Mouse (Mus musculus): ENCODE data around the gene Rnf216. TPM values are rescaled to one million over a fixed set of nuclear protein-coding genes. Genes with fewer than 3 reads are reported as not detected.
A peak's percentile ranks its signal among the peaks of the same experiment; 100 is the strongest.

Gene Rnf216
- polyA plus RNA-seq, 1 experiment from 2014 or later, result 48.3 TPM

GRCm38 (mm10) chr5:143053132-143053972, 59.4 kb downstream of the Rnf216 start:
- Histone ChIP-seq H3K27me3 (ENCODE audit: control insufficient read depth, insufficient read depth, low read length) (no peaks in the 10 kb centered on the region), H3K27ac (ENCODE audit: low read depth, low read length) (no peak overlapping the region), H3K9ac (ENCODE audit: low read depth, low read length) (no peak overlapping the region), H3K4me1 (ENCODE audit: control insufficient read depth, insufficient read depth, low read length) (peaks cover 9% of the 10 kb centered on the region), H3K9me3 (ENCODE audit: control insufficient read depth, low read length) (no peaks in the 10 kb centered on the region), H3K4me3 (ENCODE audit: low read length) (no peak overlapping the region), H3K4me2 (replicated peaks; ENCODE audit: low read depth, low read length) (no peak overlapping the region), H3K36me3 (ENCODE audit: control insufficient read depth, insufficient read depth, low read length) (peaks cover 16% of the 10 kb centered on the region)
- no peak for ATAC-seq (ENCODE audit: low FRiP score, low TSS enrichment)
- 71% methylated on average over 5 of the region's 5 CpGs for WGBS

GRCm38 (mm10) chr5:143052677-143053076, 60.1 kb downstream of the Rnf216 start:
- Histone ChIP-seq H3K27me3 (ENCODE audit: control insufficient read depth, insufficient read depth, low read length) (no peaks in the 10 kb centered on the region), H3K4me1 (ENCODE audit: control insufficient read depth, insufficient read depth, low read length) (peaks cover 9% of the 10 kb centered on the region), H3K4me3 (ENCODE audit: low read length) (no peak overlapping the region), H3K9me3 (ENCODE audit: control insufficient read depth, low read length) (no peaks in the 10 kb centered on the region), H3K27ac (ENCODE audit: low read depth, low read length) (no peak overlapping the region), H3K9ac (ENCODE audit: low read depth, low read length) (no peak overlapping the region), H3K4me2 (replicated peaks; ENCODE audit: low read depth, low read length) (no peak overlapping the region), H3K36me3 (ENCODE audit: control insufficient read depth, insufficient read depth, low read length) (peaks cover 13% of the 10 kb centered on the region)
- 88% methylated on average over 2 of the region's 2 CpGs for WGBS
- ATAC-seq (ENCODE audit: low FRiP score, low TSS enrichment), result no peak

GRCm38 (mm10) chr5:143051851-143052250, 60.9 kb downstream of the Rnf216 start:
- Histone ChIP-seq H3K4me2 (replicated peaks; ENCODE audit: low read depth, low read length) (no peak overlapping the region), H3K4me1 (ENCODE audit: control insufficient read depth, insufficient read depth, low read length) (peaks cover 9% of the 10 kb centered on the region), H3K9me3 (ENCODE audit: control insufficient read depth, low read length) (no peaks in the 10 kb centered on the region), H3K27me3 (ENCODE audit: control insufficient read depth, insufficient read depth, low read length) (no peaks in the 10 kb centered on the region), H3K27ac (ENCODE audit: low read depth, low read length) (no peak overlapping the region), H3K4me3 (ENCODE audit: low read length) (no peak overlapping the region), H3K36me3 (ENCODE audit: control insufficient read depth, insufficient read depth, low read length) (peaks cover 19% of the 10 kb centered on the region), H3K9ac (ENCODE audit: low read depth, low read length) (no peak overlapping the region)
- 90% methylated on average over 6 of the region's 6 CpGs for WGBS
- no peak for ATAC-seq (ENCODE audit: low FRiP score, low TSS enrichment)

- no peaks in the 10 kb centered on the region for H3K27me3 ChIP-seq (ENCODE audit: control insufficient read depth, insufficient read depth, low read length)
- peak overlapping the region; percentile 6; the same call in 1 of the 2 replicates for H3K27ac ChIP-seq (ENCODE audit: low read depth, low read length)
- H3K4me2 ChIP-seq (replicated peaks; ENCODE audit: low read depth, low read length), result no peak overlapping the region
- H3K4me3 ChIP-seq (ENCODE audit: low read length), result no peak overlapping the region
- no peak overlapping the region for H3K9ac ChIP-seq (ENCODE audit: low read depth, low read length)
- 83% methylated on average over 5 of the region's 5 CpGs for WGBS
- peaks cover 25% of the 10 kb centered on the region for H3K36me3 ChIP-seq (ENCODE audit: control insufficient read depth, insufficient read depth, low read length)
- no peaks in the 10 kb centered on the region for H3K9me3 ChIP-seq (ENCODE audit: control insufficient read depth, low read length)
- ATAC-seq (ENCODE audit: low FRiP score, low TSS enrichment), result no peak
- peaks cover 9% of the 10 kb centered on the region for H3K4me1 ChIP-seq (ENCODE audit: control insufficient read depth, insufficient read depth, low read length)
These were observed 62.5 kb downstream of the Rnf216 start for GRCm38 (mm10) chr5:143050273-143050672.

- no peak for ATAC-seq (ENCODE audit: low FRiP score, low TSS enrichment)
- H3K36me3 ChIP-seq (ENCODE audit: control insufficient read depth, insufficient read depth, low read length), result peaks cover 28% of the 10 kb centered on the region
- H3K4me3 ChIP-seq (ENCODE audit: low read length), result no peak overlapping the region
- no peak overlapping the region for H3K4me2 ChIP-seq (replicated peaks; ENCODE audit: low read depth, low read length)
- peaks cover 9% of the 10 kb centered on the region for H3K4me1 ChIP-seq (ENCODE audit: control insufficient read depth, insufficient read depth, low read length)
- H3K9me3 ChIP-seq (ENCODE audit: control insufficient read depth, low read length), result no peaks in the 10 kb centered on the region
- 49% methylated on average over 4 of the region's 4 CpGs for WGBS
- peak overlapping the region; percentile 6; the same call in 1 of the 2 replicates for H3K27ac ChIP-seq (ENCODE audit: low read depth, low read length)
- H3K27me3 ChIP-seq (ENCODE audit: control insufficient read depth, insufficient read depth, low read length), result no peaks in the 10 kb centered on the region
- H3K9ac ChIP-seq (ENCODE audit: low read depth, low read length), result no peak overlapping the region
These were observed 63.0 kb downstream of the Rnf216 start for GRCm38 (mm10) chr5:143049746-143050145.

- H3K27ac ChIP-seq (ENCODE audit: low read depth, low read length), result no peak overlapping the region; the same call in 1 of the 2 replicates
- peaks cover 30% of the 10 kb centered on the region for H3K36me3 ChIP-seq (ENCODE audit: control insufficient read depth, insufficient read depth, low read length)
- peaks cover 9% of the 10 kb centered on the region for H3K4me1 ChIP-seq (ENCODE audit: control insufficient read depth, insufficient read depth, low read length)
- no peaks in the 10 kb centered on the region for H3K9me3 ChIP-seq (ENCODE audit: control insufficient read depth, low read length)
- no peak for ATAC-seq (ENCODE audit: low FRiP score, low TSS enrichment)
- H3K4me3 ChIP-seq (ENCODE audit: low read length), result no peak overlapping the region
- 84% methylated on average over 1 of the region's 1 CpGs for WGBS
- H3K27me3 ChIP-seq (ENCODE audit: control insufficient read depth, insufficient read depth, low read length), result no peaks in the 10 kb centered on the region
- no peak overlapping the region for H3K4me2 ChIP-seq (replicated peaks; ENCODE audit: low read depth, low read length)
- H3K9ac ChIP-seq (ENCODE audit: low read depth, low read length), result no peak overlapping the region
These were observed 63.8 kb downstream of the Rnf216 start for GRCm38 (mm10) chr5:143049013-143049385.

- H3K9ac ChIP-seq (ENCODE audit: low read depth, low read length), result no peak overlapping the region
- no peak for ATAC-seq (ENCODE audit: low FRiP score, low TSS enrichment)
These were observed 64.4 kb downstream of the Rnf216 start for GRCm38 (mm10) chr5:143048232-143049012.

GRCm38 (mm10) chr5:143047586-143047985, 65.2 kb downstream of the Rnf216 start:
- Histone ChIP-seq H3K9ac (ENCODE audit: low read depth, low read length) (no peak overlapping the region), H3K27ac (ENCODE audit: low read depth, low read length) (peak overlapping the region; percentile 57; the same call in 1 of the 2 replicates)
- 87% methylated on average over 1 of the region's 1 CpGs for WGBS

More at GRCm38 (mm10) chr5:143048232-143049012, 64.4 kb downstream of the Rnf216 start:
- H3K4me1 ChIP-seq (ENCODE audit: control insufficient read depth, insufficient read depth, low read length), result peaks cover 9% of the 10 kb centered on the region
- no peak overlapping the region for H3K4me3 ChIP-seq (ENCODE audit: low read length)
- peak overlapping the region; percentile 57; the same call in 1 of the 2 replicates for H3K27ac ChIP-seq (ENCODE audit: low read depth, low read length)
- H3K9me3 ChIP-seq (ENCODE audit: control insufficient read depth, low read length), result no peaks in the 10 kb centered on the region
- H3K36me3 ChIP-seq (ENCODE audit: control insufficient read depth, insufficient read depth, low read length), result peaks cover 25% of the 10 kb centered on the region
- H3K27me3 ChIP-seq (ENCODE audit: control insufficient read depth, insufficient read depth, low read length), result no peaks in the 10 kb centered on the region
- no peak overlapping the region for H3K4me2 ChIP-seq (replicated peaks; ENCODE audit: low read depth, low read length)

GRCm38 (mm10) chr5:143043902-143044301, 68.9 kb downstream of the Rnf216 start:
- no peaks in the 10 kb centered on the region for H3K27me3 ChIP-seq (ENCODE audit: control insufficient read depth, insufficient read depth, low read length)
- no peak overlapping the region for H3K4me2 ChIP-seq (replicated peaks; ENCODE audit: low read depth, low read length)
- H3K9me3 ChIP-seq (ENCODE audit: control insufficient read depth, low read length), result no peaks in the 10 kb centered on the region
- peaks cover 31% of the 10 kb centered on the region for H3K36me3 ChIP-seq (ENCODE audit: control insufficient read depth, insufficient read depth, low read length)
- ATAC-seq (ENCODE audit: low FRiP score, low TSS enrichment), result no peak
- H3K4me1 ChIP-seq (ENCODE audit: control insufficient read depth, insufficient read depth, low read length), result peaks cover 4% of the 10 kb centered on the region; the same call in 1 of the 2 replicates
- no peak overlapping the region for H3K9ac ChIP-seq (ENCODE audit: low read depth, low read length)
- H3K4me3 ChIP-seq (ENCODE audit: low read length), result no peak overlapping the region
- 80% methylated on average over 2 of the region's 2 CpGs for WGBS
- no peak overlapping the region for H3K27ac ChIP-seq (ENCODE audit: low read depth, low read length)

More at GRCm38 (mm10) chr5:143047586-143047985, 65.2 kb downstream of the Rnf216 start:
- Histone ChIP-seq H3K4me3 (ENCODE audit: low read length) (no peak overlapping the region), H3K9me3 (ENCODE audit: control insufficient read depth, low read length) (no peaks in the 10 kb centered on the region), H3K4me1 (ENCODE audit: control insufficient read depth, insufficient read depth, low read length) (peaks cover 9% of the 10 kb centered on the region), H3K27me3 (ENCODE audit: control insufficient read depth, insufficient read depth, low read length) (no peaks in the 10 kb centered on the region), H3K36me3 (ENCODE audit: control insufficient read depth, insufficient read depth, low read length) (peaks cover 22% of the 10 kb centered on the region), H3K4me2 (replicated peaks; ENCODE audit: low read depth, low read length) (no peak overlapping the region)
- ATAC-seq (ENCODE audit: low FRiP score, low TSS enrichment), result no peak

Data from kidney, embryonic 14.5 days (tissue).